Mouse (Mus musculus) limb, embryonic 15.5 days (tissue): ENCODE results near the gene Oas1g. TPM values are rescaled to one million over a fixed set of nuclear protein-coding genes. Genes with fewer than 3 reads are reported as not detected.
"Not testable (repeated sequence)": the region's sequence is repeated elsewhere in the genome, so short reads cannot be mapped to it uniquely, and the experiment has no call there.

Experiments
- ATAC-seq: fragments of 200-750 bp; cut with Nextera tagmentation; 2 replicates; pipeline ENCODE4 v1.8.0; 2017; ENCODE audit warnings: low read depth, moderate TSS enrichment; ENCODE audit not compliant: insufficient number of reproducible peaks, low FRiP score, low TSS enrichment
- H3K27ac ChIP-seq: fragments of 300-500 bp; sonication (generic); 2 replicates; pipeline ENCODE4 v1.5.1; 2015; ENCODE audit warnings: moderate library complexity, mild to moderate bottlenecking, inconsistent platforms
- H3K27me3 ChIP-seq: fragments of 300-500 bp; sonication (generic); 2 replicates; pipeline ENCODE4 v1.6.1; 2015; ENCODE audit warnings: inconsistent platforms
- H3K36me3 ChIP-seq: fragments of 300-500 bp; sonication (generic); 2 replicates; pipeline ENCODE4 v1.6.1; 2015; ENCODE audit warnings: inconsistent platforms
- H3K4me1 ChIP-seq: fragments of 300-500 bp; sonication (generic); 2 replicates; pipeline ENCODE4 v1.6.1; 2015; ENCODE audit warnings: inconsistent platforms
- H3K4me2 ChIP-seq: fragments of 300-500 bp; sonication (generic); 2 replicates; pipeline ENCODE4 v1.6.1; 2015; ENCODE audit warnings: mild to moderate bottlenecking, inconsistent platforms
- H3K4me3 ChIP-seq: fragments of 300-500 bp; sonication (generic); 2 replicates; pipeline ENCODE4 v1.5.1; 2015; ENCODE audit warnings: mild to moderate bottlenecking, inconsistent platforms
- H3K9ac ChIP-seq: fragments of 300-500 bp; sonication (generic); 2 replicates; pipeline ENCODE4 v1.6.1; 2015; ENCODE audit warnings: inconsistent platforms
- H3K9me3 ChIP-seq: fragments of 300-500 bp; sonication (generic); 2 replicates; pipeline ENCODE4 v1.6.1; 2016; ENCODE audit warnings: inconsistent platforms
- WGBS: fragments of 180-500 bp; shearing (Covaris S2); methylation state at CpG from one replicate; pipeline ENCODE4 v1.1.7; 2015; 5-methylcytosine and 5-hydroxymethylcytosine counted together
- polyA plus RNA-seq: library from polyadenylated mRNA; unstranded; fragments of >200 nt; fragmentation: Nextera tagmentation; extraction: Ambion mirVana; gene quantifications from 2 replicates; pipeline ENCODE4 v1.2.1, GENCODE M21; 2015

The Oas1g gene
- polyA plus RNA-seq, 1 experiment from 2014 or later: 0.81 TPM

- Histone ChIP-seq H3K9me3 (no peaks in the 10 kb centered on the region), H3K4me1 (no peaks in the 10 kb centered on the region), H3K27me3 (0 out of 2 replicates have a peak, but pooled peaks cover 3% of the 10 kb centered on the region), H3K9ac (no peak overlapping the region), H3K4me2 (no peak overlapping the region), H3K27ac (no peak overlapping the region), H3K36me3 (no peaks in the 10 kb centered on the region), H3K4me3 (no peak overlapping the region)
- 52% methylated on average over 6 of the region's 6 CpGs for WGBS
- ATAC-seq: no peak
Measured at GRCm38 (mm10) chr5:120887831-120888230, 418 bp upstream of the Oas1g start.

- H3K36me3 ChIP-seq, ATAC-seq, H3K9ac ChIP-seq, H3K27me3 ChIP-seq, H3K4me3 ChIP-seq, H3K4me2 ChIP-seq, H3K27ac ChIP-seq, H3K9me3 ChIP-seq, H3K4me1 ChIP-seq: not testable (repeated sequence)
- 85% methylated on average over 6 of the region's 6 CpGs for WGBS
Measured at GRCm38 (mm10) chr5:120881681-120882080, 5.7 kb downstream of the Oas1g start.

- not testable (repeated sequence) for H3K36me3 ChIP-seq, H3K27ac ChIP-seq, H3K27me3 ChIP-seq, H3K4me2 ChIP-seq, ATAC-seq, H3K4me1 ChIP-seq, H3K4me3 ChIP-seq, H3K9me3 ChIP-seq, H3K9ac ChIP-seq
- 61% methylated on average over 2 of the region's 2 CpGs for WGBS
Measured at GRCm38 (mm10) chr5:120878803-120879202, 8.6 kb downstream of the Oas1g start.

- 85% methylated on average over 2 of the region's 2 CpGs for WGBS
- ATAC-seq: not testable (repeated sequence)
Measured at GRCm38 (mm10) chr5:120877407-120877806, 10.0 kb downstream of the Oas1g start.

GRCm38 (mm10) chr5:120876839-120877238 is 10.6 kb downstream of the Oas1g start:
- not testable (repeated sequence) for H3K4me3 ChIP-seq, H3K4me1 ChIP-seq, H3K27ac ChIP-seq, H3K36me3 ChIP-seq, H3K27me3 ChIP-seq, H3K4me2 ChIP-seq, H3K9ac ChIP-seq, ATAC-seq, H3K9me3 ChIP-seq
- WGBS: 61% methylated on average over 2 of the region's 3 CpGs

More at GRCm38 (mm10) chr5:120877407-120877806, 10.0 kb downstream of the Oas1g start:
- not testable (repeated sequence) for H3K9ac ChIP-seq, H3K4me1 ChIP-seq, H3K36me3 ChIP-seq, H3K27ac ChIP-seq, H3K4me3 ChIP-seq, H3K9me3 ChIP-seq, H3K27me3 ChIP-seq, H3K4me2 ChIP-seq

GRCm38 (mm10) chr5:120871469-120871868 is 15.9 kb downstream of the Oas1g start:
- Histone ChIP-seq H3K9me3 (no peaks in the 10 kb centered on the region), H3K27ac (no peak overlapping the region), H3K9ac (no peak overlapping the region), H3K27me3 (no peaks in the 10 kb centered on the region), H3K4me1 (no peaks in the 10 kb centered on the region), H3K4me3 (no peak overlapping the region), H3K4me2 (no peak overlapping the region), H3K36me3 (no peaks in the 10 kb centered on the region)
- 39% methylated on average over 2 of the region's 2 CpGs for WGBS
- no peak for ATAC-seq

GRCm38 (mm10) chr5:120870782-120871181 is 16.6 kb downstream of the Oas1g start:
- Histone ChIP-seq H3K9me3 (no peaks in the 10 kb centered on the region), H3K9ac (no peak overlapping the region), H3K4me1 (no peaks in the 10 kb centered on the region), H3K4me3 (no peak overlapping the region), H3K27ac (no peak overlapping the region), H3K4me2 (no peak overlapping the region), H3K27me3 (no peaks in the 10 kb centered on the region), H3K36me3 (no peaks in the 10 kb centered on the region)
- WGBS: 76% methylated on average over 7 of the region's 7 CpGs
- no peak for ATAC-seq

DNA sequence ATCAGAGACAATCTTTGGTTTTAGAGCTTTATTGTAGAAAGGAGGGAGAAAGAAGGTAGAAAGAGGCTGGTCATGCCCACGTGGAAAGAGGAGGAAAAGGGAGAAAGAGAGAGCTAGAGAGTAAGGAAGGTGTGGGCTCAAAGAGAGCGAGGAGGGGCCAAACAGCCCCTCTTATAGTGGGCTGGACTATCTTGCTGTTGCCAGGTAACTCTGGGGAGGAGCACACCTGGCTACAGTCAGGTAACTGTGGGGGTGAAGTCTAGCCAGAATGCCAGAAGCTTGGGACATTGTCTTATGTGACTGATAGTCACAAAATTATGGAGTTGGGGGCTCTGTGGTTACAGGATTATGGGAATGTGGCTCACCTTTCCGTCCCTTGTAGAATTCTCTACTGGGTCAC is 17.3 kb downstream of the Oas1g start:
- Histone ChIP-seq H3K9ac (no peak overlapping the region), H3K4me1 (no peaks in the 10 kb centered on the region), H3K4me3 (no peak overlapping the region), H3K9me3 (no peaks in the 10 kb centered on the region), H3K4me2 (no peak overlapping the region), H3K27ac (no peak overlapping the region), H3K36me3 (no peaks in the 10 kb centered on the region), H3K27me3 (no peaks in the 10 kb centered on the region)
- WGBS: 60% methylated on average over 3 of the region's 3 CpGs
- ATAC-seq: no peak

GRCm38 (mm10) chr5:120869436-120870015 is 17.9 kb downstream of the Oas1g start:
- Histone ChIP-seq H3K9me3 (no peaks in the 10 kb centered on the region), H3K4me3 (no peak overlapping the region), H3K27me3 (no peaks in the 10 kb centered on the region), H3K36me3 (no peaks in the 10 kb centered on the region), H3K27ac (no peak overlapping the region), H3K9ac (no peak overlapping the region), H3K4me1 (no peaks in the 10 kb centered on the region), H3K4me2 (no peak overlapping the region)
- WGBS: 80% methylated on average over 7 of the region's 7 CpGs
- ATAC-seq: 0 out of 2 replicates have a peak, but pooled peaks have one; percentile 14

DNA sequence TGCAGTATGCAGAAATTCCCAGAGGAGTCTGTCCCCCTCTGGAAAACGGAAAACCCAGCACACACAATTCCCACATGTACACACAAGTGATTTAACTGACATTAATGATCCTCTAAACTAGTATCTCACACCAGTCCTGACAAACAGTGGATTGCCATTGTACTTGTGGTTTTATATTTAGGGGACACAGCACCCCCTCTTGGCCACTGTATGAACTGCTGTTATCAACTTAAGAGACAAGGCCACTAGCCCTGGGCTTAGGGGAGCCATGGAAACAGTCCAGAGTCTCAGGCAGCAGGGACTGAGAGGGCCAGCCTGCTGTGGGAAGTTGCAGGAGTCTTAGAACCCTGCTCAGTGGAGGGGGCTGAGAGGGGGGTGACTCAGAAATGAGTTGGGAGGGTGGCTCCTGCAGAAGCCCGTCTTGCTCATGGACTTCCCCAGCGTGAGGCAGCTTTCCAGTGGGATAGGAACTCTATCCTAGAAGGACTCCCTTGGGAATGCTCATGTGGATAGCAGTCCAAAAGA is 22.0 kb downstream of the Oas1g start:
- H3K9me3 ChIP-seq: no peaks in the 10 kb centered on the region
- no peak for ATAC-seq
- no peak overlapping the region for H3K27ac ChIP-seq
- H3K4me3 ChIP-seq: no peak overlapping the region
- 63% methylated on average over 3 of the region's 3 CpGs for WGBS
- H3K4me1 ChIP-seq: no peaks in the 10 kb centered on the region
- no peaks in the 10 kb centered on the region for H3K27me3 ChIP-seq
- H3K36me3 ChIP-seq: no peaks in the 10 kb centered on the region
- H3K4me2 ChIP-seq: no peak overlapping the region
- no peak overlapping the region for H3K9ac ChIP-seq

DNA sequence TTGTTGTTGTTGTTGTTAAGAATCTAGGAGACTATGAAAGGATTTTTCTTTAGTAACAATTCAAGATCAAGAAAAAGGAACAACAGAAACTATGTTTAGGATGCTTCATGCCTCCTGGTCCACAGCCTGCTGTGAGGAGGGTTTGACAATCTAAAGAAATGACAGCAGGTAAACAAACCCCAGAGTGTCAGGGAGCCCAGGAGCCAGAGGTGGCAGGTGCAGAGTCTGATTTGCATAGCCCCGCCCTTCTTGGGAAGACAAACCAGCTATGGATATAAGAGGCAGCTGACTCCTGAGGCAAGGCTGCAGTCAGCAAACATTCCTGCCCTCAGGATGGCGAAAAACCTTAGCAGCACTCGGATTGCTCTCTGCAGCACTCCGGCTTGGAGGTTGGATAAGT is 26.3 kb downstream of the Oas1g start, which contains the start of gene Oas1h:
TSS of gene Oas1h (plus strand) at position 301 of the 400 bp plus-strand sequence.
- no peaks in the 10 kb centered on the region for H3K36me3 ChIP-seq
- 44% methylated on average over 4 of the region's 4 CpGs for WGBS
- H3K4me1 ChIP-seq: no peaks in the 10 kb centered on the region

GRCm38 (mm10) chr5:120859241-120859640 is 28.2 kb downstream of the Oas1g start:
- no peak for ATAC-seq

More for the DNA sequence above, 26.3 kb downstream of the Oas1g start, which contains the start of gene Oas1h:
- no peak within 1 kb of the TSS for H3K4me3 ChIP-seq
- H3K4me2 ChIP-seq: no peak within 1 kb of the TSS
- H3K9ac ChIP-seq: no peak within 1 kb of the TSS
- H3K9me3 ChIP-seq: no peaks in the 10 kb centered on the region
- no peak for ATAC-seq
- no peaks in the 10 kb centered on the region for H3K27me3 ChIP-seq
- no peak within 1 kb of the TSS for H3K27ac ChIP-seq

More at GRCm38 (mm10) chr5:120859241-120859640, 28.2 kb downstream of the Oas1g start:
- H3K9me3 ChIP-seq: no peaks in the 10 kb centered on the region
- H3K4me3 ChIP-seq: no peak overlapping the region
- H3K4me2 ChIP-seq: no peak overlapping the region
- H3K27ac ChIP-seq: no peak overlapping the region
- 73% methylated on average over 2 of the region's 2 CpGs for WGBS
- no peaks in the 10 kb centered on the region for H3K27me3 ChIP-seq
- H3K4me1 ChIP-seq: no peaks in the 10 kb centered on the region
- H3K9ac ChIP-seq: no peak overlapping the region
- H3K36me3 ChIP-seq: no peaks in the 10 kb centered on the region
